Mouse (Mus musculus) layer of hippocampus, postnatal 25 days (tissue): ENCODE data around the gene Rbm10. TPM values are rescaled to one million over a fixed set of nuclear protein-coding genes. Genes with fewer than 3 reads are reported as not detected.

Experiments used
- DNase-seq, 2 experiments: peaks; one replicate each; pipeline ENCODE4 v3.0.0; 2022; ENCODE audit warnings: mixed read lengths in 2 of 2, low spot score in 1 of 2; ENCODE audit errors: extremely low spot score in 1 of 2
- total RNA-seq, 2 experiments: library from RNA; stranded (reverse); gene quantifications; 2 replicates each; pipeline ENCODE4 v1.2.3; 2021

Gene Rbm10
- total RNA-seq, 2 experiments from 2014 or later = 46.7 to 48.1 TPM

- DNase-seq = no peak
Observed at GRCm38 (mm10) chrX:20692616-20693015, 75.3 kb downstream of the Rbm10 start.

GRCm38 (mm10) chrX:20695842-20696241 is 78.5 kb downstream of the Rbm10 start:
- DNase-seq = no peak

Other genes starting within 250 kb of the Rbm10 start
- gene Jade3, start 191.8 kb upstream of the Rbm10 start, total RNA-seq = 1 to 10 TPM; 6.6 to 6.9 TPM
- under 1 TPM in 1 of 2 experiments, not detected in 1; 0.44 TPM for gene Rgn, start 67.7 kb upstream of the Rbm10 start, total RNA-seq
- 100 to 1,000 TPM; 152 to 186 TPM for gene Ndufb11, start 116 bp downstream of the Rbm10 start, total RNA-seq
- gene Uba1, start 40.8 kb downstream of the Rbm10 start, total RNA-seq = 100 to 1,000 TPM; 365 to 398 TPM
- gene Cdk16, start 70.5 kb downstream of the Rbm10 start, total RNA-seq = 100 to 1,000 TPM; 251 to 255 TPM
- 100 to 1,000 TPM; 104 TPM for gene Usp11, start 86.4 kb downstream of the Rbm10 start, total RNA-seq
- gene Araf, start 180.3 kb downstream of the Rbm10 start, total RNA-seq = 100 to 1,000 TPM; 187 to 192 TPM